20 mouse cellular contexts compared by ENCODE assay signal in genomic region chr9:121038396-121038795, GRCm38 (mm10).
DNase-seq lines count a peak whose midpoint lies in the region; ATAC-seq and TF ChIP-seq lines count a peak whose summit lies in the region.
"Had no signal": no experiment of that assay in that cellular context is flagged by ENCODE, and none has a peak within 500 bp of the region (broad histone marks: within the 10 kb centered on the region; RNA-seq: fewer than 3 reads in every experiment).

No protein-coding gene starts in this region.

- H3K27me3 ChIP-seq in hindbrain, embryonic 10.5 days (ENCODE audit: insufficient read depth, poor library complexity, severe bottlenecking) = no peaks in the 10 kb centered on the region
- H3K27me3 ChIP-seq in hindbrain, postnatal 0 days (ENCODE audit: insufficient read depth, low read length) = no peaks in the 10 kb centered on the region
- H3K27me3 ChIP-seq in forebrain, embryonic 14.5 days (replicated peaks; ENCODE audit: control insufficient read depth, insufficient read depth, low read length) = no peaks in the 10 kb centered on the region
- H3K27me3 ChIP-seq in midbrain, embryonic 10.5 days (ENCODE audit: low read depth, poor library complexity, severe bottlenecking) = no peaks in the 10 kb centered on the region
- no peaks in the 10 kb centered on the region for H3K27me3 ChIP-seq in midbrain, postnatal 0 days (ENCODE audit: insufficient read depth, low read length)

- no peak overlapping the region for H3K4me2 ChIP-seq in hindbrain, postnatal 0 days (ENCODE audit: low read depth, low read length)
- no peak overlapping the region for H3K4me2 ChIP-seq in forebrain, embryonic 14.5 days (ENCODE audit: low read length)
- no peak overlapping the region for H3K4me2 ChIP-seq in midbrain, postnatal 0 days (ENCODE audit: low read depth, low read length, poor library complexity, severe bottlenecking)
- H3K4me2 ChIP-seq: heart, embryonic 11.5 days; liver, embryonic 11.5 days had no signal

- H3K4me1 ChIP-seq in hindbrain, embryonic 10.5 days (replicated peaks) = peaks cover 47% of the 10 kb centered on the region
- H3K4me1 ChIP-seq in hindbrain, postnatal 0 days (ENCODE audit: insufficient read depth, low read length) = peaks cover 9% of the 10 kb centered on the region
- H3K4me1 ChIP-seq in forebrain, embryonic 14.5 days (ENCODE audit: control insufficient read depth, insufficient read depth, low read length) = peaks cover 11% of the 10 kb centered on the region
- peaks cover 41% of the 10 kb centered on the region for H3K4me1 ChIP-seq in midbrain, embryonic 10.5 days
- H3K4me1 ChIP-seq in midbrain, postnatal 0 days (ENCODE audit: insufficient read depth, low read length) = peaks cover 9% of the 10 kb centered on the region; the same call in 1 of the 2 replicates

- DNase-seq in hindbrain, embryonic 10.5 days (ENCODE audit: low spot score) = no peak
- no peak for DNase-seq in hindbrain, postnatal 0 days (ENCODE audit: low spot score)
- no peak for DNase-seq in forebrain, embryonic 14.5 days (ENCODE audit: low spot score)
- no peak for DNase-seq in midbrain, embryonic 10.5 days (ENCODE audit: low spot score)
- DNase-seq in midbrain, postnatal 0 days (ENCODE audit: low spot score) = no peak
- no peak for DNase-seq in adrenal gland, adult 2 months
- DNase-seq in retina, embryonic 14.5 days (ENCODE audit: low spot score) = no peak
- DNase-seq in gastrocnemius, postnatal 4 days (ENCODE audit: low spot score in 2 of 2) = no peak
- DNase-seq: cerebellum, adult 18-20 months; cerebellum, postnatal 36 days; gastrocnemius, postnatal 25 days; heart, postnatal 10 days; kidney, adult 2 months; kidney, postnatal 10 days; lung, adult 2 months; lung, postnatal 36 days; thymus, postnatal 36 days had no signal

- no peaks in the 10 kb centered on the region for H3K36me3 ChIP-seq in hindbrain, embryonic 10.5 days
- no peaks in the 10 kb centered on the region for H3K36me3 ChIP-seq in hindbrain, postnatal 0 days (ENCODE audit: insufficient read depth, low read length)
- no peaks in the 10 kb centered on the region for H3K36me3 ChIP-seq in forebrain, embryonic 14.5 days (ENCODE audit: control insufficient read depth, insufficient read depth, low read length)
- H3K36me3 ChIP-seq in midbrain, embryonic 10.5 days = no peaks in the 10 kb centered on the region
- H3K36me3 ChIP-seq in midbrain, postnatal 0 days (ENCODE audit: insufficient read depth, low read length) = no peaks in the 10 kb centered on the region

- H3K9ac ChIP-seq in hindbrain, postnatal 0 days (replicated peaks; ENCODE audit: low read length) = no peak overlapping the region
- no peak overlapping the region for H3K9ac ChIP-seq in forebrain, embryonic 14.5 days (ENCODE audit: low read length)
- H3K9ac ChIP-seq in midbrain, postnatal 0 days (replicated peaks; ENCODE audit: low read length, poor library complexity, severe bottlenecking) = no peak overlapping the region

- no peak for ATAC-seq in hindbrain, postnatal 0 days
- ATAC-seq in forebrain, embryonic 14.5 days = no peak
- ATAC-seq in midbrain, postnatal 0 days (ENCODE audit: low FRiP score) = no peak

- H3K4me3 ChIP-seq in hindbrain, embryonic 10.5 days = no peak overlapping the region
- H3K4me3 ChIP-seq in hindbrain, postnatal 0 days (ENCODE audit: low read length) = no peak overlapping the region
- H3K4me3 ChIP-seq in forebrain, embryonic 14.5 days (ENCODE audit: low read depth, low read length) = no peak overlapping the region
- H3K4me3 ChIP-seq in midbrain, embryonic 10.5 days = no peak overlapping the region
- no peak overlapping the region for H3K4me3 ChIP-seq in midbrain, postnatal 0 days (ENCODE audit: low read depth, low read length)
- H3K4me3 ChIP-seq: erythroblast, embryonic 14.5 days had no signal

- 68% methylated on average over 4 of the region's 4 CpGs for WGBS in hindbrain, embryonic 10.5 days
- 45% methylated on average over 4 of the region's 4 CpGs for WGBS in hindbrain, postnatal 0 days
- WGBS in forebrain, embryonic 14.5 days = 50% methylated on average over 4 of the region's 4 CpGs
- WGBS in midbrain, embryonic 10.5 days = 65% methylated on average over 4 of the region's 4 CpGs
- WGBS in midbrain, postnatal 0 days = 39% methylated on average over 4 of the region's 4 CpGs

- TF ChIP-seq CTCF in hindbrain, postnatal 0 days (IDR thresholded peaks at IDR 0.05; ENCODE audit: low read depth) = no peak
- no peak for TF ChIP-seq CTCF in midbrain, postnatal 0 days (IDR thresholded peaks at IDR 0.05)

- no peaks in the 10 kb centered on the region for H3K9me3 ChIP-seq in hindbrain, embryonic 10.5 days
- H3K9me3 ChIP-seq in hindbrain, postnatal 0 days (ENCODE audit: low read length) = no peaks in the 10 kb centered on the region
- no peaks in the 10 kb centered on the region for H3K9me3 ChIP-seq in forebrain, embryonic 14.5 days (replicated peaks; ENCODE audit: control insufficient read depth, low read length)
- H3K9me3 ChIP-seq in midbrain, embryonic 10.5 days (replicated peaks) = no peaks in the 10 kb centered on the region
- H3K9me3 ChIP-seq in midbrain, postnatal 0 days (ENCODE audit: low read length) = no peaks in the 10 kb centered on the region

- H3K27ac ChIP-seq in hindbrain, embryonic 10.5 days = peak overlapping the region; percentile 71
- no peak overlapping the region for H3K27ac ChIP-seq in hindbrain, postnatal 0 days
- peak overlapping the region; percentile 22 for H3K27ac ChIP-seq in forebrain, embryonic 14.5 days (ENCODE audit: low read depth, low read length)
- H3K27ac ChIP-seq in midbrain, embryonic 10.5 days (replicated peaks) = peak overlapping the region; percentile 18; the same call in 1 of the 2 replicates
- 0 out of 2 replicates have a peak overlapping the region, but pooled peaks have one; percentile 4 for H3K27ac ChIP-seq in midbrain, postnatal 0 days (ENCODE audit: low read depth, low read length)
